Mouse (Mus musculus): ENCODE results near the gene Mettl9. TPM values are rescaled to one million over a fixed set of nuclear protein-coding genes. Genes with fewer than 3 reads are reported as not detected.

Mettl9 gene
- polyA plus RNA-seq, 1 experiment from 2014 or later: 215 TPM

DNA sequence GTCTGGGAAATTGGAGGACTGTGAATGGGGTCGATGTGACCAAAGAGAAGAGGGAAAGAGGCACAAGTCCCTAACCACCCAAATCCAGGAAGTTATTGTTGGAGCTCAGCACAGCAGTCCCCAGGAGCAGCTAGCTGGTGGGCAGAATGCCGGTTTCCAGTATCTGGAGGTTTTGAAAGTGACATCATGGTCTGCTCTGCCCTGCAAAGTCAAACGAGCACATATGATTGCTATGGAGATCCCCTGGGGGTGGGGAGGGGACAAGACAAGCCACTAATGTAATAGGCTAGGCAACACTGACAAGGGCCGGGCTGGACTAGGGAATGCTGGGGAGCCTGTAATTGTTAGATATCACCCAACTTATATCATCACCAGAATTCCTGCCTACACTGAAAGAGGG is 51.3 kb downstream of the Mettl9 start:
- Histone ChIP-seq H3K27ac (peak overlapping the region; percentile 2), H3K27me3 (ENCODE audit: insufficient read depth, poor library complexity, severe bottlenecking) (no peaks in the 10 kb centered on the region), H3K4me1 (replicated peaks) (peaks cover 18% of the 10 kb centered on the region), H3K4me3 (no peak overlapping the region), H3K9me3 (no peaks in the 10 kb centered on the region), H3K36me3 (peaks cover 2% of the 10 kb centered on the region)
- 32% methylated on average over 4 of the region's 4 CpGs for WGBS
- DNase-seq (ENCODE audit: low spot score): peak; percentile 23

DNA sequence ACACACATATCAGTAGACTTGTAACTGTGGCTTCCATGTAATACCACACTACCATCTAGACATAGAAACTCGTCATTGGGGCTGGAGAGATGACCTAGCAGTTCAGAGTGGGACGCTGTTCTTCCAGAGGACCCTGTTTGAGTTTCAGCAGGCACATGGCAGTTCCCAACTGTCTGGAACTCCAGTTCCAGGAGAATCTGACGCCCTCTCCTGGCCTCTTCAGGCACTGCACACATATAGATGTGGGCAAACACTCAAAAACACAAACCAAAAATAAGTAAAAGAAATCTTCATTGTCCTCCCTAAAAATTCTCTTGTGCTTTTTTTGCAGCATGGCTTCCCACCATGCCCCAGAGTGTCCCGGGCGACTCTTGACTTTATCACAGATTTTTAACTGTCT is 54.5 kb downstream of the Mettl9 start:
- Histone ChIP-seq H3K9me3 (no peaks in the 10 kb centered on the region), H3K27ac (no peak overlapping the region), H3K4me1 (replicated peaks) (peaks cover 18% of the 10 kb centered on the region), H3K4me3 (no peak overlapping the region), H3K27me3 (ENCODE audit: insufficient read depth, poor library complexity, severe bottlenecking) (no peaks in the 10 kb centered on the region), H3K36me3 (no peaks in the 10 kb centered on the region)
- 74% methylated on average over 5 of the region's 5 CpGs for WGBS
- DNase-seq (ENCODE audit: low spot score): no peak

DNA sequence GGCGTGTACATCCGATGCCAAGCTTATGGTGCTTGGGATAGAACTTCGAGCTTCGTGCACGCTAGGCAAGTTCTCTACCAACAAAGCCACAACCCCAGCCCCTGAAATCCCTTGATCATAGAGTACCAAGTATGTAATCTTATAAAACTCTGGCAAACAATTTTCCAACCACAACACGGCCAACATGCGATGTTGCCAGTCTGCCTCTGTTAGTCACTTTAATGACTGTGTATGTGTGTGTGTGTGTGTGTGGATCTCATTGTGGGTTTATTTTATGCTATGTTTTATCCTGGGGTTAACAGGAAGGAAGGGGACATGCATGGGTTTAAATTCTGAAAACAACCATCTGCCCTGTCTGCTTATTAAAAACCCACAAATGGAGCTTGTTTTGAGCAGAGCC is 56.5 kb downstream of the Mettl9 start:
- Histone ChIP-seq H3K27me3 (ENCODE audit: insufficient read depth, poor library complexity, severe bottlenecking) (no peaks in the 10 kb centered on the region), H3K4me1 (replicated peaks) (peaks cover 8% of the 10 kb centered on the region; the same call in 1 of the 2 replicates), H3K9me3 (no peaks in the 10 kb centered on the region), H3K36me3 (no peaks in the 10 kb centered on the region), H3K27ac (no peak overlapping the region), H3K4me3 (no peak overlapping the region)
- 95% methylated on average over 7 of the region's 7 CpGs for WGBS
- no peak for DNase-seq (ENCODE audit: low spot score)

DNA sequence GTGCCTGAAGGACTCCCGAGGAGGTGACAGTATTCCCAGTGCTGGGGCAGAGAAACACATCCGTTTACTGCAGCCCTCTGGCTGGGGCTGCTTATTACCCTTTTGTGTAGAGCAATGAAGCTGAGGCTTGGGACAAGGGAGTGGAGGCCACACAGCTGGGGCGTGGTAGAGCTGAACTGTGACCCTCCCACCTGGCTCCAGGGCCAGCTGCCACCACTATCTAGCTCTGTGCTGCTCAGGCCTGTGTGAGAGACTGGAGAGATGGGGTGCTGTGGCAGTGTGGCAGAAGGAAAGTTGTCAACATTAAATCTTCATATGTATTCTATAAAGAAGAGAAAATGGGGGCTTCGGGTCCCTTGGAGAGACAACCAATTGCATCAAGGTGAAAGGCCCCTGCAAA is 58.8 kb downstream of the Mettl9 start:
- Histone ChIP-seq H3K9me3 (no peaks in the 10 kb centered on the region), H3K4me3 (no peak overlapping the region), H3K27me3 (ENCODE audit: insufficient read depth, poor library complexity, severe bottlenecking) (no peaks in the 10 kb centered on the region), H3K27ac (no peak overlapping the region), H3K36me3 (no peaks in the 10 kb centered on the region), H3K4me1 (replicated peaks) (no peaks in the 10 kb centered on the region)
- no peak for DNase-seq (ENCODE audit: low spot score)
- WGBS: 78% methylated on average over 4 of the region's 4 CpGs

DNA sequence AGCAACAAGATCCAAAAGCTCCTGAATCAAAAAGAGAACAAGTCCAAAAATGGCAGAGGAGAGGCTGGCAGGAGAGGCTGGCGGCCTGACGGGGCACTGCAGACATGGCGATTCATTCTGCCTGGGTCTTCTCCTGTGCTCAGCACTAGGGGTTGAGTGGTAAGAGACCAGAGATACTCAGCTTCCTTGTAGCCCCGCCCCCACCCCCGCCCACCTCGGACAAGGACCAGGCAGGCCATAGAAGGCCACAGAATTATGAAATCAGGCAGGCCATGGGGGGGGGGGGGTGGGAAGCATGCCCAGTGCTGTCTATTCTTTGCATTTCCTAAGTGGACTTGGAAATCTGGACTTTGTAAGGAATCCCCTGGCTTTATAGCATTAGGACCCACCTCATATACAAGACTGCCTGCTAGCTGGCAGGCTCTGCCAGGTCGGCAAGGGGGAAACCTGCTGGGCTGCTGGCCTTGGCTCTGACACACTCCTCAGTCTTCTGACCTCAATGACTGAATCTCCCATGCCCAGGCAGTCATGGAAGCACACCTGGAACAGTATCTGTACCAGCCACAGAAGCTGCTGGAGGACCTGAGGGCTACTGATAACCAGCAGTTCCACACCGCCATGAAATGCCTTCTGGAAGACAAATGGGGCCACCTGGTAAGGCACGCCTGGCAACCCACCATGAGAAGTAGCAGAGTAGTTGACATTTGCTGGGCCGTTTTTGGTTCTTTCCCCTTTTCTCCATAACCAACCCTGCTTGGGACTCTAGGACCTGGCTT is 64.6 kb downstream of the Mettl9 start:
- Histone ChIP-seq H3K4me3 (no peak overlapping the region), H3K27ac (no peak overlapping the region), H3K27me3 (ENCODE audit: insufficient read depth, poor library complexity, severe bottlenecking) (no peaks in the 10 kb centered on the region), H3K36me3 (no peaks in the 10 kb centered on the region), H3K9me3 (no peaks in the 10 kb centered on the region), H3K4me1 (replicated peaks) (0 out of 2 replicates have a peak, but pooled peaks cover 3% of the 10 kb centered on the region)
- WGBS: 76% methylated on average over 10 of the region's 10 CpGs
- DNase-seq (ENCODE audit: low spot score): no peak

DNA sequence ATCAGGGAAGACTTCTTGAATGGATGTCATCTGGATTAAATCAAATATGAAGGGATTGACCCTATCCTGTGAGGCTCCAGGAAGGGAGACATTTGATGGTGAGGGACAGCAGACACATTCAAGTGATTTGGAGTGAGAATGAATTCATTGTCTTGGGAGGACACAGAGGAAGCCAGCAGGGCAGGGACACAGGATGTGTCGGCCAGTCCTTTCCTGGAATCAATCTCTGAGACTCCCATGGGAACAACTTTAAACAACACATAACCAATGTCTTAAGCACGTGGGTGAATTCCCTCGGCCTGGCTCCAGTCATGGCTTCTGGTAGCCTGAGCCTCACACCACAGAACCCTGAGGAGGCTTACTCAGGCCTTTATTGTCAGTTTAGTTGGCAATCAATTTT is 73.6 kb downstream of the Mettl9 start:
- no peaks in the 10 kb centered on the region for H3K4me1 ChIP-seq (replicated peaks)
- DNase-seq (ENCODE audit: low spot score): no peak
- H3K27me3 ChIP-seq (ENCODE audit: insufficient read depth, poor library complexity, severe bottlenecking): no peaks in the 10 kb centered on the region
- no peak overlapping the region for H3K4me3 ChIP-seq
- H3K36me3 ChIP-seq: no peaks in the 10 kb centered on the region
- H3K9me3 ChIP-seq: no peaks in the 10 kb centered on the region
- H3K27ac ChIP-seq: no peak overlapping the region
- 59% methylated on average over 3 of the region's 3 CpGs for WGBS

DNA sequence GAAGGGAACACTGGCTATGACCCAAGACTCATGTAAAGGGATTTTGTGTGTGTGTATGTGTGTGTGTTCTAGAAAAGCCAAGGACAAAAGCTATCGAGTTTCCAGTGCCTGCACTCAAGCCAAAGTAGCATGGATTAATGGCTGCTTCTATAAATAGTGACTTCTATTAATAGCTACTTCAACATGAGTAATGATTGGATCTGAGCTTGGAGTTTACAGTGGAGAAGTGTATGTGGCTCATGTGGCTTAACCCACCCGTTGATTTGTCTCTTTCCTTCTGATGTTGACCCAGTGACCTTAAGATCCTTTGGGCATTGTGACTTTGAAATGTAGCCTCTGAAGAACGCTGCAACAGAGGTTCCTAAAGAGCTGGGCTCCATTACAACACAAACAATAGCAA is 77.1 kb downstream of the Mettl9 start:
- 51% methylated on average over 3 of the region's 3 CpGs for WGBS

DNA sequence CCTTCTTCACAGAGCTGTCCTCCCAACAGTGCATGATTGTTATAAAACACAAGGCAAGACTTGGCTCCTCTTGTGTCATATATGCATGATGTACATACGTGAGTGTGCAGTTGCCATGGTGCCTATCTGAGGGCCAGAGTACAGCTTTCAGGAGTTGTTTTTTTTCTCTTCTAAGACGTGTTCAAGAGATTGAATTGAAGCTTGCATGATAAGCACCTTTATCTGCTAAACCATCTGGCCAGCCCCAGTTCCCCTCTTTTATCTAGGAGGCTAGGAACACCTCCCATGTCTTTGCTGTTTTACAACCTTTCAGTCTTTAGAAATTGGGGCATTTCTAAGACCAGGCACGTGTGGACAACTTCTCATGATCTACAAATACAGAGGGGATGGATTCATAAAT is 77.5 kb downstream of the Mettl9 start:
- Histone ChIP-seq H3K27ac (no peak overlapping the region), H3K4me1 (replicated peaks) (no peaks in the 10 kb centered on the region), H3K4me3 (no peak overlapping the region), H3K36me3 (no peaks in the 10 kb centered on the region), H3K27me3 (ENCODE audit: insufficient read depth, poor library complexity, severe bottlenecking) (no peaks in the 10 kb centered on the region), H3K9me3 (no peaks in the 10 kb centered on the region)
- WGBS: 66% methylated on average over 3 of the region's 3 CpGs
- DNase-seq (ENCODE audit: low spot score): no peak

More for the DNA sequence above, 77.1 kb downstream of the Mettl9 start:
- no peak overlapping the region for H3K4me3 ChIP-seq
- no peak overlapping the region for H3K27ac ChIP-seq
- no peaks in the 10 kb centered on the region for H3K4me1 ChIP-seq (replicated peaks)
- H3K9me3 ChIP-seq: no peaks in the 10 kb centered on the region
- H3K36me3 ChIP-seq: no peaks in the 10 kb centered on the region
- no peak for DNase-seq (ENCODE audit: low spot score)
- no peaks in the 10 kb centered on the region for H3K27me3 ChIP-seq (ENCODE audit: insufficient read depth, poor library complexity, severe bottlenecking)

DNA sequence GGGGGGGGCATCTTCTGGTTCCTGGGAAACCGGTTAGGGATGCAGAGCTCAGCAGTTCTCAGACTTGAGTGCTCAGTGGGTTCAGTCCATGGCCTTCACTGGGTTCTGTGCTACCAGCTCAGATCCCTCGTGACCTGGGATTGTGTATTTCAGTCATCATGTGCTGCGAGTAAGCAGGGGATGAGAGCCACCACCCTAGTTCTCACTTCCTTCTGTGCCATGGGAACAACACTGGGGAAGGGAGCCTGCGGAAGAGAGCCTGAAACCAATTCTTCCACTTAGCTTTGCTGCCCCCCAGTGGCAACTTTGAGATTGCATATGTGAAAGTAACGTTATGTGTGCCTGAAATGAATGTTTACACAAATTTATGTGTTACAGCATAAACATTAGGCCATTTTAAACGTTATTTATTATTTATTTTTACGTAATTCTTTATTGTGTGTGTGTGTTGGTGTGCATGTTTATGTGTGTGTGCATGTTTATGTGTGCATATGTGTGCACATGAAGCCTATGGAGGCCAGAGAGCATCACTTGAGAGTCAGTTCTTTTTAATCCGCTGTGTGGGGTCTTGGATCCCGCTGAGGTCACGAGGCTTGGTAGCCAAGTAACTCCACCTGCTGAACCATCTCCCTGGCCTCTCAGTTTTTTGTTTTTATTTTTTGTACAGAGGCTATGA is 86.0 kb downstream of the Mettl9 start:
- Histone ChIP-seq H3K4me3 (no peak overlapping the region), H3K27ac (peak overlapping the region; percentile 54; the same call in 1 of the 2 replicates), H3K4me1 (replicated peaks) (no peaks in the 10 kb centered on the region), H3K36me3 (no peaks in the 10 kb centered on the region), H3K9me3 (no peaks in the 10 kb centered on the region), H3K27me3 (ENCODE audit: insufficient read depth, poor library complexity, severe bottlenecking) (no peaks in the 10 kb centered on the region)
- peak; percentile 79 for DNase-seq (ENCODE audit: low spot score)
- WGBS: 13% methylated on average over 10 of the region's 10 CpGs

Other genes starting within 250 kb of the Mettl9 start
- not detected in 2 replicates for gene Gm5737, start 222.1 kb upstream of the Mettl9 start, polyA plus RNA-seq (2016; fragmentation: Nextera tagmentation; extraction: Ambion mirVana)
- 26.9 and 30.1 TPM in 2 replicates for gene Eef2k, start 191.6 kb upstream of the Mettl9 start, polyA plus RNA-seq (2016; fragmentation: Nextera tagmentation; extraction: Ambion mirVana)
- 31.2 and 41.0 TPM in 2 replicates for gene Polr3e, start 116.7 kb upstream of the Mettl9 start, polyA plus RNA-seq (2016; fragmentation: Nextera tagmentation; extraction: Ambion mirVana)
- 14.2 and 14.7 TPM in 2 replicates for gene Cdr2, start 52.1 kb upstream of the Mettl9 start, polyA plus RNA-seq (2016; fragmentation: Nextera tagmentation; extraction: Ambion mirVana)
- gene Mfsd13b, start 51.9 kb upstream of the Mettl9 start, polyA plus RNA-seq (2016; fragmentation: Nextera tagmentation; extraction: Ambion mirVana): 0.37 and 0.42 TPM in 2 replicates
- gene Igsf6, start 40.1 kb downstream of the Mettl9 start, polyA plus RNA-seq (2016; fragmentation: Nextera tagmentation; extraction: Ambion mirVana): 1.3 and 1.5 TPM in 2 replicates
- gene Otoa, start 47.2 kb downstream of the Mettl9 start, polyA plus RNA-seq (2016; fragmentation: Nextera tagmentation; extraction: Ambion mirVana): 0.10 and 0.65 TPM in 2 replicates